Mouse (Mus musculus): ENCODE results near the gene Itga9. TPM values are rescaled to one million over a fixed set of nuclear protein-coding genes. Genes with fewer than 3 reads are reported as not detected.

Gene Itga9
- polyA plus RNA-seq, 1 experiment = 0.14 TPM

- TF ChIP-seq SRF (IDR thresholded peaks at IDR 0.05; ENCODE audit: control insufficient read depth, insufficient read length, low read depth) = no peak
- no peak for TF ChIP-seq TCF3 (IDR thresholded peaks at IDR 0.05; ENCODE audit: insufficient read length, low read depth)
- TF ChIP-seq E2F4 (IDR thresholded peaks at IDR 0.05; ENCODE audit: insufficient read depth) = no peak
- TF ChIP-seq MYOG (IDR thresholded peaks at IDR 0.05; ENCODE audit: control insufficient read depth in 1 of 3, insufficient read depth in 1 of 3, insufficient read length in 2 of 3, low read depth in 2 of 3) = no peak
- TF ChIP-seq CEBPB (IDR thresholded peaks at IDR 0.05; ENCODE audit: insufficient read depth, poor library complexity, severe bottlenecking) = no peak
- TF ChIP-seq MYOD1 (IDR thresholded peaks at IDR 0.05; ENCODE audit: control insufficient read depth in 1 of 3, insufficient read length in 2 of 3, low read depth in 2 of 3) = no peak
- TF ChIP-seq MAX (IDR thresholded peaks at IDR 0.05; ENCODE audit: low read depth) = no peak
- TF ChIP-seq REST (IDR thresholded peaks at IDR 0.05; ENCODE audit: insufficient read depth, insufficient read length) = no peak
- no peak for TF ChIP-seq TCF12 (IDR thresholded peaks at IDR 0.05; ENCODE audit: insufficient read depth, poor library complexity, severe bottlenecking)
- no peak for TF ChIP-seq POLR2AphosphoS2 (IDR thresholded peaks at IDR 0.05; ENCODE audit: insufficient read length, low read depth)
- TF ChIP-seq USF1 (IDR thresholded peaks at IDR 0.05; ENCODE audit: low read depth) = no peak
- no peak for TF ChIP-seq POLR2A (IDR thresholded peaks at IDR 0.05; ENCODE audit: insufficient read length, low read depth)
- no peak overlapping the region for H3K4me2 ChIP-seq (ENCODE audit: low read depth)
- H3K79me2 ChIP-seq (ENCODE audit: control insufficient read depth, insufficient read depth) = no peaks in the 10 kb centered on the region
- peaks cover 10% of the 10 kb centered on the region for H3K27me3 ChIP-seq (ENCODE audit: control insufficient read depth, insufficient read depth, insufficient read length)
- no peak overlapping the region for H3K4me3 ChIP-seq
- H3ac ChIP-seq (ENCODE audit: control insufficient read depth, insufficient read length) = no peak overlapping the region
- no peaks in the 10 kb centered on the region for H3K36me3 ChIP-seq (ENCODE audit: control insufficient read depth, insufficient read depth)
Measured at GRCm38 (mm10) chr9:118739659-118740058, 133.2 kb downstream of the Itga9 start.

GRCm38 (mm10) chr9:118741268-118741667 lies 134.8 kb downstream of the Itga9 start:
- H3K4me3 ChIP-seq = no peak overlapping the region
- no peaks in the 10 kb centered on the region for H3K36me3 ChIP-seq (ENCODE audit: control insufficient read depth, insufficient read depth)
- TF ChIP-seq TCF12 (IDR thresholded peaks at IDR 0.05; ENCODE audit: insufficient read depth, poor library complexity, severe bottlenecking) (no peak), REST (IDR thresholded peaks at IDR 0.05; ENCODE audit: insufficient read depth, insufficient read length) (no peak), MAX (IDR thresholded peaks at IDR 0.05; ENCODE audit: low read depth) (no peak), USF1 (IDR thresholded peaks at IDR 0.05; ENCODE audit: low read depth) (no peak), TCF3 (IDR thresholded peaks at IDR 0.05; ENCODE audit: insufficient read length, low read depth) (no peak), CEBPB (IDR thresholded peaks at IDR 0.05; ENCODE audit: insufficient read depth, poor library complexity, severe bottlenecking) (no peak), MYOD1 (IDR thresholded peaks at IDR 0.05; ENCODE audit: control insufficient read depth in 1 of 3, insufficient read length in 2 of 3, low read depth in 2 of 3) (no peak), SRF (IDR thresholded peaks at IDR 0.05; ENCODE audit: control insufficient read depth, insufficient read length, low read depth) (no peak), MYOG (IDR thresholded peaks at IDR 0.05; ENCODE audit: control insufficient read depth in 1 of 3, insufficient read depth in 1 of 3, insufficient read length in 2 of 3, low read depth in 2 of 3) (no peak), POLR2AphosphoS2 (IDR thresholded peaks at IDR 0.05; ENCODE audit: insufficient read length, low read depth) (no peak), POLR2A (IDR thresholded peaks at IDR 0.05; ENCODE audit: insufficient read length, low read depth) (no peak), E2F4 (IDR thresholded peaks at IDR 0.05; ENCODE audit: insufficient read depth) (no peak)
- no peak overlapping the region for H3K4me2 ChIP-seq (ENCODE audit: low read depth)
- no peaks in the 10 kb centered on the region for H3K79me2 ChIP-seq (ENCODE audit: control insufficient read depth, insufficient read depth)
- H3ac ChIP-seq (ENCODE audit: control insufficient read depth, insufficient read length) = no peak overlapping the region
- peaks cover 2% of the 10 kb centered on the region for H3K27me3 ChIP-seq (ENCODE audit: control insufficient read depth, insufficient read depth, insufficient read length)

GRCm38 (mm10) chr9:118749335-118749949 lies 143.0 kb downstream of the Itga9 start:
- Histone ChIP-seq H3K79me2 (ENCODE audit: control insufficient read depth, insufficient read depth) (no peaks in the 10 kb centered on the region), H3K27me3 (ENCODE audit: control insufficient read depth, insufficient read depth, insufficient read length) (no peaks in the 10 kb centered on the region)
- TF ChIP-seq MYOG (IDR thresholded peaks at IDR 0.05; ENCODE audit: control insufficient read depth in 1 of 3, insufficient read depth in 1 of 3, insufficient read length in 2 of 3, low read depth in 2 of 3) (no peak), E2F4 (IDR thresholded peaks at IDR 0.05; ENCODE audit: insufficient read depth) (no peak), REST (IDR thresholded peaks at IDR 0.05; ENCODE audit: insufficient read depth, insufficient read length) (no peak), TCF12 (IDR thresholded peaks at IDR 0.05; ENCODE audit: insufficient read depth, poor library complexity, severe bottlenecking) (no peak), POLR2A (IDR thresholded peaks at IDR 0.05; ENCODE audit: insufficient read length, low read depth) (no peak)

GRCm38 (mm10) chr9:118750828-118751227 lies 144.3 kb downstream of the Itga9 start:
- no peaks in the 10 kb centered on the region for H3K27me3 ChIP-seq (ENCODE audit: control insufficient read depth, insufficient read depth, insufficient read length)
- no peaks in the 10 kb centered on the region for H3K36me3 ChIP-seq (ENCODE audit: control insufficient read depth, insufficient read depth)
- H3ac ChIP-seq (ENCODE audit: control insufficient read depth, insufficient read length) = no peak overlapping the region
- no peaks in the 10 kb centered on the region for H3K79me2 ChIP-seq (ENCODE audit: control insufficient read depth, insufficient read depth)
- TF ChIP-seq SRF (IDR thresholded peaks at IDR 0.05; ENCODE audit: control insufficient read depth, insufficient read length, low read depth) (no peak), TCF12 (IDR thresholded peaks at IDR 0.05; ENCODE audit: insufficient read depth, poor library complexity, severe bottlenecking) (no peak), E2F4 (IDR thresholded peaks at IDR 0.05; ENCODE audit: insufficient read depth) (no peak), MAX (IDR thresholded peaks at IDR 0.05; ENCODE audit: low read depth) (no peak), POLR2A (IDR thresholded peaks at IDR 0.05; ENCODE audit: insufficient read length, low read depth) (no peak)
- H3K4me3 ChIP-seq = no peak overlapping the region
- H3K4me2 ChIP-seq (ENCODE audit: low read depth) = no peak overlapping the region

More at GRCm38 (mm10) chr9:118749335-118749949, 143.0 kb downstream of the Itga9 start:
- Histone ChIP-seq H3K4me3 (no peak overlapping the region), H3K4me2 (ENCODE audit: low read depth) (no peak overlapping the region), H3ac (ENCODE audit: control insufficient read depth, insufficient read length) (no peak overlapping the region), H3K36me3 (ENCODE audit: control insufficient read depth, insufficient read depth) (no peaks in the 10 kb centered on the region)

- no peak overlapping the region for H3ac ChIP-seq (ENCODE audit: control insufficient read depth, insufficient read length)
- no peak overlapping the region for H3K4me3 ChIP-seq
- H3K79me2 ChIP-seq (ENCODE audit: control insufficient read depth, insufficient read depth) = no peaks in the 10 kb centered on the region
- H3K27me3 ChIP-seq (ENCODE audit: control insufficient read depth, insufficient read depth, insufficient read length) = no peaks in the 10 kb centered on the region
- H3K4me2 ChIP-seq (ENCODE audit: low read depth) = no peak overlapping the region
- TF ChIP-seq REST (IDR thresholded peaks at IDR 0.05; ENCODE audit: insufficient read depth, insufficient read length) (no peak), CEBPB (IDR thresholded peaks at IDR 0.05; ENCODE audit: insufficient read depth, poor library complexity, severe bottlenecking) (no peak), POLR2A (IDR thresholded peaks at IDR 0.05; ENCODE audit: insufficient read length, low read depth) (no peak), POLR2AphosphoS2 (IDR thresholded peaks at IDR 0.05; ENCODE audit: insufficient read length, low read depth) (no peak), MAX (IDR thresholded peaks at IDR 0.05; ENCODE audit: low read depth) (no peak), TCF12 (IDR thresholded peaks at IDR 0.05; ENCODE audit: insufficient read depth, poor library complexity, severe bottlenecking) (no peak), TCF3 (IDR thresholded peaks at IDR 0.05; ENCODE audit: insufficient read length, low read depth) (no peak)
- H3K36me3 ChIP-seq (ENCODE audit: control insufficient read depth, insufficient read depth) = no peaks in the 10 kb centered on the region
Measured at GRCm38 (mm10) chr9:118752376-118752775, 145.9 kb downstream of the Itga9 start.

All from myocyte (in vitro differentiated cells).